Mouse (Mus musculus) hindbrain, embryonic 10.5 days (tissue): ENCODE data around the gene Lsm14b. TPM values are rescaled to one million over a fixed set of nuclear protein-coding genes. Genes with fewer than 3 reads are reported as not detected.

ENCODE experiments used
- DNase-seq: peaks from one replicate; pipeline ENCODE4 v3.0.0-alpha.2; 2017; ENCODE audit warnings: low spot score
- H3K27ac ChIP-seq: fragments of 300-500 bp; sonication (generic); 2 replicates; pipeline ENCODE4 v1.5.1; 2016; ENCODE audit warnings: mild to moderate bottlenecking, moderate library complexity
- H3K27me3 ChIP-seq: fragments of 300-500 bp; sonication (generic); 2 replicates; pipeline ENCODE4 v1.6.1; 2016; ENCODE audit warnings: mild to moderate bottlenecking; ENCODE audit not compliant: poor library complexity, insufficient read depth, severe bottlenecking
- H3K36me3 ChIP-seq: fragments of 300-500 bp; sonication (generic); 2 replicates; pipeline ENCODE4 v1.6.1; 2016; ENCODE audit warnings: mild to moderate bottlenecking, moderate library complexity
- H3K4me1 ChIP-seq: fragments of 300-500 bp; sonication (generic); replicated peaks from 2 replicates; pipeline ENCODE4 v1.6.1; 2016; ENCODE audit warnings: mild to moderate bottlenecking
- H3K4me3 ChIP-seq: fragments of 300-500 bp; sonication (generic); 2 replicates; pipeline ENCODE4 v1.5.1; 2016; ENCODE audit warnings: mild to moderate bottlenecking, moderate library complexity
- H3K9me3 ChIP-seq: fragments of 300-500 bp; sonication (generic); 2 replicates; pipeline ENCODE4 v1.6.1; 2016; ENCODE audit warnings: mild to moderate bottlenecking, moderate library complexity
- WGBS: fragments of 180-500 bp; shearing (Covaris S2); methylation state at CpG from one replicate; pipeline ENCODE4 v1.1.7; 2016; 5-methylcytosine and 5-hydroxymethylcytosine counted together
- polyA plus RNA-seq: library from polyadenylated mRNA; unstranded; fragments of >200 nt; fragmentation: Nextera tagmentation; extraction: Ambion mirVana; gene quantifications from 2 replicates; pipeline ENCODE4 v1.2.1, GENCODE M21; 2016

Gene Lsm14b
- polyA plus RNA-seq, 1 experiment from 2014 or later: 12.9 TPM

DNA sequence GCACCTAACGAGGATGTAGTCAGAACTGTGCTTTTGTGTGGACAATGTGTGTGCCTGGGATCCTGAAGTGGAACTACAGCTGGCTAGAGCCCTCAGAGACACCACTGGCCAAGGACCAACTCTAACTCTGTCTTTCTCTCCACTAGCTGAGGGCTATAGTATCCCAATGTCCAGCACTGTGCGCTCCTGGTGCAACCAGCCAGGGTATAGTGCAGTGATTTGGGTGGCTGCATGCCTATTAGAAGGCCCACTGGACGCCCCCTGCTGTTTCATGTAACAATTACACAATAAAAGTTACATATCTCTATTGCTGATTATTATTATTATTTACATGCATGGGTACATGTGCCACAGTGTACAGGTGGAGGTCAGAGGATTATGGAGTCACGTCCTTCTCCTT is 20.5 kb downstream of the Lsm14b start:
- H3K4me1 ChIP-seq: peaks cover 42% of the 10 kb centered on the region
- no peaks in the 10 kb centered on the region for H3K9me3 ChIP-seq
- DNase-seq: peak; percentile 23
- peaks cover 35% of the 10 kb centered on the region for H3K36me3 ChIP-seq
- H3K4me3 ChIP-seq: no peak overlapping the region; the same call in 1 of the 2 replicates
- 56% methylated on average over 4 of the region's 4 CpGs for WGBS
- H3K27me3 ChIP-seq: no peaks in the 10 kb centered on the region
- H3K27ac ChIP-seq: no peak overlapping the region

DNA sequence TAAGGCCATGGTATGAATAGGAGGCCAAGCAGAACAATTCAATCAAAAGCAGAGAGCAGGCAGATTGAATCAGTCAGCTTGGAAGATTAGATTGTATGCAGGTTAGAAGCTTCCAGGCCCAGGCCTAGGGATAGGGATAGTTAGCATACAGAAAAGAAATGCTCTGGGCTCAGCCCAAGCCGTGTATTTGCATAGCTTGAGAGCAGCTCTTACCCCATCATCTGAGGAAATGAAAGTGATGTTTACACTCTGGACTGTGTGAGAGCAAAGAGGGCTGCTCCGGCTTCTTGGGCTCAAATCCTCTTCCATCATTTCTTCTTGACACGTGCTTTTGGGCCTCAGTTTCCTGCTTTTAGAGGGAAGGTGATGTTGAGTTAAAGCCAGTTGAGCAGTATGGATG is 22.8 kb downstream of the Lsm14b start:
- Histone ChIP-seq H3K36me3 (peaks cover 42% of the 10 kb centered on the region), H3K4me1 (peaks cover 35% of the 10 kb centered on the region), H3K27me3 (no peaks in the 10 kb centered on the region), H3K27ac (no peak overlapping the region), H3K9me3 (no peaks in the 10 kb centered on the region), H3K4me3 (no peak overlapping the region)
- no peak for DNase-seq
- 94% methylated on average over 3 of the region's 3 CpGs for WGBS

DNA sequence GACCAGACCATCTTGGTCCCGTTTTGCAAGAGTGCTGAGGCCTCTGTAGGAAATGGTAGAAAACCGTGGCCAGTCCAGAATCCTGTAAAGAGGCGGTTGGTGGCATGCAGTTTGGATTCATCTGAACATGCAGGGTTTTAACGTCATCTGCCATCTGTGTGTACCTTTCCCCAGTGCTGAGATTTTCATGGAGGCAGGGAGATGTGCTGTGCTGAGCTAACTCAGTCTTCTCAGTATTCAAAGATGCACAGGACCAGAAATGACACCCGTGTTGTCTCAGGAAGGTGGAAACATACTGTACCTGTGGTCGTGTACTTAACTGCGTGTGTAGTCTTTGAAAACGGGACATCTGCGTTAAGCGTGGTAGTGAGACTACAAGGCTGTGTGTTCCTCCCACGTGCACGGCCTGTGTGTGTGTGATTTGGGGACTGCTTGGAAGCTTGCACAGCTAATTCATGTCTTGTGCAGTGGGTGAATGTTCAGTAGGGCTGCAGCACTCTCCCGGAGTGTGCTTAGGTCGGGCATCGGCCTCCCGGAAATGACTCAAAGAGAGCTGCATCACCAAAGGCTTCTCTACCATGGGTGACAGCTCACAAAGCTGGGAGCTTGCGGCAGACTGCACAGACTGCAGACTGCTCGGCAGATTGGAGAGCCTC is 23.3 kb downstream of the Lsm14b start:
- peaks cover 30% of the 10 kb centered on the region for H3K4me1 ChIP-seq
- no peak for DNase-seq
- WGBS: 94% methylated on average over 18 of the region's 18 CpGs
- no peaks in the 10 kb centered on the region for H3K27me3 ChIP-seq
- H3K27ac ChIP-seq: no peak overlapping the region
- peaks cover 47% of the 10 kb centered on the region for H3K36me3 ChIP-seq
- no peak overlapping the region for H3K4me3 ChIP-seq
- H3K9me3 ChIP-seq: no peaks in the 10 kb centered on the region

- Histone ChIP-seq H3K27me3 (no peaks in the 10 kb centered on the region), H3K27ac (0 out of 2 replicates have a peak overlapping the region, but pooled peaks have one; percentile 6), H3K4me1 (peaks cover 8% of the 10 kb centered on the region; the same call in 1 of the 2 replicates), H3K36me3 (peaks cover 73% of the 10 kb centered on the region), H3K4me3 (no peak overlapping the region), H3K9me3 (no peaks in the 10 kb centered on the region)
- 27% methylated on average over 5 of the region's 5 CpGs for WGBS
- peak; percentile 78 for DNase-seq
These were observed 26.2 kb downstream of the Lsm14b start for GRCm38 (mm10) chr2:180050986-180051385.

GRCm38 (mm10) chr2:180051986-180052733 is 27.4 kb downstream of the Lsm14b start:
- no peaks in the 10 kb centered on the region for H3K9me3 ChIP-seq
- no peak overlapping the region for H3K4me3 ChIP-seq
- no peaks in the 10 kb centered on the region for H3K27me3 ChIP-seq
- DNase-seq: peak; percentile 38
- 90% methylated on average over 14 of the region's 14 CpGs for WGBS
- peaks cover 8% of the 10 kb centered on the region; the same call in 1 of the 2 replicates for H3K4me1 ChIP-seq
- H3K36me3 ChIP-seq: peaks cover 73% of the 10 kb centered on the region
- H3K27ac ChIP-seq: peak overlapping the region; percentile 36; the same call in 1 of the 2 replicates

DNA sequence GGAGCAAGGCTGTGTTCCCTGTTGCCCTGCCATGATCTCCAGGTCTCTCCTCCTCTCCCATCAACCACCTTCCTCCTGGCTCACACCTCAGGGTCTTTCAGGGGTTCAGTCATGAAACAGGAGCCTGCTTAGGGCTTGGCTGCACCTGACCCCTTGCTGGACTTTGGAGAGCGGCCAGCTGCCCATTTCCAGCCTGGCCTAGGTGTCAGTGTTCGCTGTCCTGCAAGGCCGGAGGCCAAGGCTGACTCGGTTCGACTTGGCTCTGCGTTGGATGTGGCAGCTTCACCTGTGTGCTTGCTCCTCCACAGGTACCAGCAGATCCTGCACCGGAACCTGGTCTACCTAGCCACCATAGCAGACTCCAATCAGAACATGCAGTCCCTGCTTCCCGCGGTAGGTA is 28.2 kb downstream of the Lsm14b start:
- Histone ChIP-seq H3K9me3 (no peaks in the 10 kb centered on the region), H3K4me3 (no peak overlapping the region), H3K27ac (no peak overlapping the region), H3K4me1 (peaks cover 8% of the 10 kb centered on the region; the same call in 1 of the 2 replicates), H3K36me3 (peaks cover 73% of the 10 kb centered on the region), H3K27me3 (no peaks in the 10 kb centered on the region)
- no peak for DNase-seq
- 97% methylated on average over 9 of the region's 9 CpGs for WGBS

- peaks cover 12% of the 10 kb centered on the region; the same call in 1 of the 2 replicates for H3K9me3 ChIP-seq
- 93% methylated on average over 11 of the region's 11 CpGs for WGBS
- no peak overlapping the region for H3K4me3 ChIP-seq
- H3K27me3 ChIP-seq: no peaks in the 10 kb centered on the region
- no peak for DNase-seq
- no peaks in the 10 kb centered on the region for H3K4me1 ChIP-seq
- H3K27ac ChIP-seq: no peak overlapping the region
- H3K36me3 ChIP-seq: peaks cover 87% of the 10 kb centered on the region
These were observed 38.7 kb downstream of the Lsm14b start for GRCm38 (mm10) chr2:180063338-180064131.

GRCm38 (mm10) chr2:180069770-180070480 is 45.1 kb downstream of the Lsm14b start:
- Histone ChIP-seq H3K9me3 (peaks cover 5% of the 10 kb centered on the region; the same call in 1 of the 2 replicates), H3K4me3 (peak overlapping the region; percentile 80), H3K4me1 (peaks cover 16% of the 10 kb centered on the region), H3K27ac (peak overlapping the region; percentile 92), H3K36me3 (peaks cover 46% of the 10 kb centered on the region), H3K27me3 (no peaks in the 10 kb centered on the region)
- DNase-seq: no peak
- 36% methylated on average over 20 of the region's 20 CpGs for WGBS

- Histone ChIP-seq H3K27me3 (no peaks in the 10 kb centered on the region), H3K27ac (peak within 1 kb of the TSS; percentile 92), H3K9me3 (no peaks in the 10 kb centered on the region), H3K4me3 (peak within 1 kb of the TSS; percentile 80), H3K4me1 (peaks cover 16% of the 10 kb centered on the region), H3K36me3 (peaks cover 38% of the 10 kb centered on the region)
- peak; percentile 94 for DNase-seq
- WGBS: 6% methylated on average over 58 of the region's 58 CpGs
These were observed 46.0 kb downstream of the Lsm14b start, which contains the start of gene Mtg2 for GRCm38 (mm10) chr2:180070481-180071453. Gene Mtg2, plus strand, starts transcription at chr2:180070588.

GRCm38 (mm10) chr2:180071671-180072070 is 46.9 kb downstream of the Lsm14b start:
- Histone ChIP-seq H3K36me3 (peaks cover 36% of the 10 kb centered on the region), H3K4me1 (peaks cover 16% of the 10 kb centered on the region), H3K9me3 (no peaks in the 10 kb centered on the region), H3K27me3 (no peaks in the 10 kb centered on the region), H3K4me3 (no peak overlapping the region), H3K27ac (no peak overlapping the region)
- DNase-seq: no peak
- WGBS: 82% methylated on average over 2 of the region's 2 CpGs

DNA sequence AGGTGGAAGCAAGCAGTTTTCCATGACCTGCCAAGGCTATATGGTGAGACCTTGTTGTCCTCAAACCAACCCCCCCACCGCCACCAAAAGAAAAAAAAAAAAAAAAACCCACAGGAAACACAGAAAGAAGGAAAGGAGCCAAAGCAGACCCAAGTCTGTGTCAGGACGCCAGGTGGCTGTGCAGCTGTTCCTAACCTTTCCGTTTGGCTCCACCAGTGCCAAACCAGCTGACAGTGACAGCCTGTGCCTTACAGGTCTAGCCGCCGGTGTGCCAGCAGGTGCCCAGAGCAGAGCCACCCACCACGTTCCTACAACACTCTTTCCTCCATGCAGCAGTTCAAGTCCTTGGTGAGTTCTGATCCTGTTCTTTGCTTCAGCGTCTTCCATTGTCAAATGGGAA is 48.1 kb downstream of the Lsm14b start:
- H3K4me3 ChIP-seq: no peak overlapping the region
- H3K9me3 ChIP-seq: no peaks in the 10 kb centered on the region
- H3K36me3 ChIP-seq: peaks cover 36% of the 10 kb centered on the region
- no peak overlapping the region for H3K27ac ChIP-seq
- WGBS: 90% methylated on average over 7 of the region's 7 CpGs
- no peaks in the 10 kb centered on the region for H3K27me3 ChIP-seq
- peaks cover 16% of the 10 kb centered on the region for H3K4me1 ChIP-seq
- no peak for DNase-seq
